Mouse (Mus musculus): ENCODE results near the gene Phc2. TPM values are rescaled to one million over a fixed set of nuclear protein-coding genes. Genes with fewer than 3 reads are reported as not detected.

The Phc2 gene
- polyA plus RNA-seq, 1 experiment from 2014 or later, result 56.3 TPM

- Histone ChIP-seq H3K4me1 (ENCODE audit: insufficient read depth, low read depth, low read length) (peaks cover 17% of the 10 kb centered on the region), H3K9ac (replicated peaks; ENCODE audit: low read depth) (no peak overlapping the region), H3K36me3 (ENCODE audit: insufficient read depth, low read length) (0 out of 2 replicates have a peak, but pooled peaks cover 4% of the 10 kb centered on the region), H3K9me3 (ENCODE audit: low read length) (no peaks in the 10 kb centered on the region), H3K27me3 (replicated peaks; ENCODE audit: insufficient read depth, low read length) (no peaks in the 10 kb centered on the region), H3K27ac (ENCODE audit: low read length) (no peak overlapping the region), H3K4me3 (ENCODE audit: low read depth, low read length) (no peak overlapping the region), H3K4me2 (replicated peaks; ENCODE audit: low read depth, low read length) (no peak overlapping the region)
- no peak for TF ChIP-seq CTCF (IDR thresholded peaks at IDR 0.05)
- TF ChIP-seq EP300 (IDR thresholded peaks at IDR 0.05), result no peak
- 82% methylated on average over 9 of the region's 9 CpGs for WGBS
- DNase-seq (ENCODE audit: low spot score) (no peak), ATAC-seq (no peak; the same call in 1 of the 2 replicates)
Observed at GRCm38 (mm10) chr4:128710800-128711199, 56.3 kb downstream of the Phc2 start.

DNA sequence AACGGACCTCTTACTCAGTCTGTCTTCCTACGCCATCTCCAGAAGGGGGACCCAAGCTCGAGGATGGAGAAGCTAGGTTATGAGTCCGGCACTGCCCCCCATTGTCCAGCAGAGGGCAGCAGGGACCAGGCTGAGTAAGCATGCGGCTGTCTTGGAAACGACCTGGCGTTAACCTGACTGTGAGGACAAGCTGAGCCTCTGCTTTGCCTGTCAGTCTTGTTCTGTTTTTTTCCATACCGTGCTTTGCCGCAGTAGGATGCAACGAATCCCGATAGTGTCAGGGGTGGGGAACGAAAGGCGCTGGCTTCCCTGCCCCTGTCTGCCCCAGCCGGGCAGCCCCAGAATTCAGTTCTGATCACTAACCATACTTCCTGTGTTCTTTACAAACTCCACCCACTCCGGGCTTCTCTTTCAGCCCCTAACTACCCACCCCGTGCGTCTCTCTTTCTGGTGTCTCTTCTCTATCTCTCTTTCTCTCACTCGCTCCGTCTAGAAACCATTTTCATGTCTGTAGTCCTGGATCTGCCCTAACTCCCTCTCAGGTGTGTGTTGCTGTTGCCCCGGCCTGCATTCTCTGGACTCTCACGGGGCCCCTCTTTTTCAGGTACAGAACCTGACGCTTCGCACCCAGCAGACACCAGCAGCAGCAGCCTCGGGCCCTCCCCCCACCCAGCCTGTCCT is 57.1 kb downstream of the Phc2 start:
- peaks cover 24% of the 10 kb centered on the region for H3K4me1 ChIP-seq (ENCODE audit: insufficient read depth, low read depth, low read length)
- H3K4me2 ChIP-seq (replicated peaks; ENCODE audit: low read depth, low read length), result peak overlapping the region; percentile 53
- no peaks in the 10 kb centered on the region for H3K9me3 ChIP-seq (ENCODE audit: low read length)
- DNase-seq (ENCODE audit: low spot score), result peak; percentile 96
- H3K4me3 ChIP-seq (ENCODE audit: low read depth, low read length), result peak overlapping the region; percentile 15
- H3K27ac ChIP-seq (ENCODE audit: low read length), result no peak overlapping the region
- TF ChIP-seq EP300 (IDR thresholded peaks at IDR 0.05) (no peak), CTCF (IDR thresholded peaks at IDR 0.05) (peak; percentile 100)
- H3K9ac ChIP-seq (replicated peaks; ENCODE audit: low read depth), result 0 out of 2 replicates have a peak overlapping the region, but pooled peaks have one; percentile 19
- 0 out of 2 replicates have a peak, but pooled peaks cover 4% of the 10 kb centered on the region for H3K36me3 ChIP-seq (ENCODE audit: insufficient read depth, low read length)
- H3K27me3 ChIP-seq (replicated peaks; ENCODE audit: insufficient read depth, low read length), result no peaks in the 10 kb centered on the region
- peak; percentile 68 for ATAC-seq
- WGBS, result 9% methylated on average over 24 of the region's 24 CpGs

DNA sequence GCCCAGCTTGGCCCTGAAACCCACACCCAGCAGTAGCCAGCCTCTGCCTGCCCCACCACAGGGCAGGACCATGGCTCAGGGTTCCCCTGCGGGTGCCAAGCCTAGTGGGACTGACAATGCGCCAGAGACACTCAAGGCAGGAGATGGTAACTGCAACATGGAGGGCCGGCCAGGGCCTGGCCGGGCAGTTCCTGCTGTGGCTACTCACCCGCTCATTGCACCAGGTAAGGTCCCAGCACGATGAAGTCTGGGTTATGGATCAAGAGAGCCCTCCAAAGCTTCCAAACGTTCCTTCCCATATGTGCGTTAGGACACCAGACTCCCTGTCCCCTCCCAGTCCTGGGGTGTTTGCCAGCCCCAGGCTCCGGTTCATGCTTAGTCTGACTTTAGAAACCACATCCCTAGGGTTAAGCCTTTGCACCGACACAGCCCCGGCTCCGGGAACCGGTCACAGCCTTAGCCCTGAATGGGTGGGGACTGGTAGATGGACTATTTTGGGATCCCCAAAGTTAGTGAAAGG is 57.7 kb downstream of the Phc2 start:
- Histone ChIP-seq H3K36me3 (ENCODE audit: insufficient read depth, low read length) (0 out of 2 replicates have a peak, but pooled peaks cover 4% of the 10 kb centered on the region), H3K4me1 (ENCODE audit: insufficient read depth, low read depth, low read length) (peaks cover 24% of the 10 kb centered on the region), H3K4me3 (ENCODE audit: low read depth, low read length) (peak overlapping the region; percentile 15; the same call in 1 of the 2 replicates), H3K9me3 (ENCODE audit: low read length) (no peaks in the 10 kb centered on the region), H3K9ac (replicated peaks; ENCODE audit: low read depth) (no peak overlapping the region), H3K27me3 (replicated peaks; ENCODE audit: insufficient read depth, low read length) (no peaks in the 10 kb centered on the region), H3K4me2 (replicated peaks; ENCODE audit: low read depth, low read length) (peak overlapping the region; percentile 53), H3K27ac (ENCODE audit: low read length) (no peak overlapping the region)
- WGBS, result 55% methylated on average over 13 of the region's 13 CpGs
- TF ChIP-seq EP300 (IDR thresholded peaks at IDR 0.05) (no peak), CTCF (IDR thresholded peaks at IDR 0.05) (peak; percentile 16; the same call in 1 of the 2 replicates)
- DNase-seq (ENCODE audit: low spot score) (no peak), ATAC-seq (peak; percentile 2; the same call in 1 of the 2 replicates)

GRCm38 (mm10) chr4:128712941-128713340 is 58.4 kb downstream of the Phc2 start:
- 82% methylated on average over 6 of the region's 6 CpGs for WGBS

DNA sequence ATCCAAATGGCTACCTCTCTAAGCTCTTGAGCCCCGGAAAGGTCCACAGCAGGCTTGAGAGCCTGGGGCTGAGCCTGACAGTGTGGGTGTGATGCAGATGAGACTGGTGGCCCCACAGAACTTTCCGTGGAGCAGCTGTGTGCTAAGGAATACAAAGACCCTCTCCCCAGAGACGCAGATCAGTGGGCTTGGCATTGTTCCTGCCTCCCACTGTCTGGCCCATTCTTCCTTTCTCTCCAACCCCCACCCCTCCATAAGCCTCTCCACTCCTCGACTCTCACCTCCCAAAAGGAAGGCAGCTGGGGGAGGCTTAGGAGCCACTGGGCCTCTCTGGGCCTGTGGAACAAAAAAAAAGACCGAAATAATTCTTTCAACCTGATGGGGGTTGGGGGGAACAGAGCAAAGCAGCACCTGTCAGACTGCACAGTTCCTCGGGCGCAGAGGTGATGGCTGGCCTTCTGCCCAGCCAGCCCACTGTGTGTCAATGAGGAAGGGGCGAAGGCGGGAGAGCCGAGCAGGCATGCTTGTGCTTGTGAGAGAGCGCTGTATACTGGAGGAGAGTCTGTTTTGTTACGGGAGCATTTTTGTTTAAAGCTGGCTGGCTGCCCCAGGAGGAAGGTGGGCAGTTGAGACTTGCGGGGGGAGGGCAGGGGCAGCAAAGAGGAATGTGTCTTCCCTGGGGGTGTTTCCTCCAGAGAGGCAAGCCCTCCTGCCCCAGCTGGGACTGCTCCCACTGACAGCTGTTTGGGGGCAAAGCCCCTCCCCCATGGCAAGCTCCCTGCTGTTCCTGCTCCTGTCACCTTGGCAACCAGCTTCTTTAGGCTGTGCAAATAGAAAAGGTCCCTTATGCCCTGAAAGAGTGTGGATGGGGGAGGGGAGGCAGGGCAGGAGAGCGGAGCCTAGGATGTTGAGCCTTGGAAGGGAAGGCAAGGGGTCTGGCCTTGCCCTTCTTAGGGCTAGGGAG is 61.0 kb downstream of the Phc2 start:
- 0 out of 2 replicates have a peak overlapping the region, but pooled peaks have one; percentile 14 for H3K27ac ChIP-seq (ENCODE audit: low read length)
- TF ChIP-seq CTCF (IDR thresholded peaks at IDR 0.05) (no peak), EP300 (IDR thresholded peaks at IDR 0.05) (no peak)
- 17% methylated on average over 14 of the region's 14 CpGs for WGBS
- no peak overlapping the region for H3K4me2 ChIP-seq (replicated peaks; ENCODE audit: low read depth, low read length)
- no peaks in the 10 kb centered on the region for H3K9me3 ChIP-seq (ENCODE audit: low read length)
- H3K4me3 ChIP-seq (ENCODE audit: low read depth, low read length), result no peak overlapping the region
- peaks cover 30% of the 10 kb centered on the region for H3K4me1 ChIP-seq (ENCODE audit: insufficient read depth, low read depth, low read length)
- no peaks in the 10 kb centered on the region for H3K36me3 ChIP-seq (ENCODE audit: insufficient read depth, low read length)
- DNase-seq (ENCODE audit: low spot score), result peak; percentile 82
- peak; percentile 51 for ATAC-seq
- no peaks in the 10 kb centered on the region for H3K27me3 ChIP-seq (replicated peaks; ENCODE audit: insufficient read depth, low read length)
- H3K9ac ChIP-seq (replicated peaks; ENCODE audit: low read depth), result no peak overlapping the region

More at GRCm38 (mm10) chr4:128712941-128713340, 58.4 kb downstream of the Phc2 start:
- Histone ChIP-seq H3K9me3 (ENCODE audit: low read length) (no peaks in the 10 kb centered on the region), H3K4me2 (replicated peaks; ENCODE audit: low read depth, low read length) (no peak overlapping the region), H3K4me3 (ENCODE audit: low read depth, low read length) (no peak overlapping the region), H3K27ac (ENCODE audit: low read length) (no peak overlapping the region), H3K27me3 (replicated peaks; ENCODE audit: insufficient read depth, low read length) (no peaks in the 10 kb centered on the region), H3K36me3 (ENCODE audit: insufficient read depth, low read length) (0 out of 2 replicates have a peak, but pooled peaks cover 4% of the 10 kb centered on the region), H3K9ac (replicated peaks; ENCODE audit: low read depth) (no peak overlapping the region), H3K4me1 (ENCODE audit: insufficient read depth, low read depth, low read length) (peaks cover 24% of the 10 kb centered on the region)
- TF ChIP-seq CTCF (IDR thresholded peaks at IDR 0.05) (no peak), EP300 (IDR thresholded peaks at IDR 0.05) (no peak)
- ATAC-seq (no peak), DNase-seq (ENCODE audit: low spot score) (no peak)

- Histone ChIP-seq H3K9me3 (ENCODE audit: low read length) (no peaks in the 10 kb centered on the region), H3K9ac (replicated peaks; ENCODE audit: low read depth) (no peak overlapping the region), H3K4me3 (ENCODE audit: low read depth, low read length) (no peak overlapping the region), H3K36me3 (ENCODE audit: insufficient read depth, low read length) (no peaks in the 10 kb centered on the region), H3K27me3 (replicated peaks; ENCODE audit: insufficient read depth, low read length) (no peaks in the 10 kb centered on the region), H3K4me2 (replicated peaks; ENCODE audit: low read depth, low read length) (no peak overlapping the region), H3K4me1 (ENCODE audit: insufficient read depth, low read depth, low read length) (peaks cover 30% of the 10 kb centered on the region), H3K27ac (ENCODE audit: low read length) (no peak overlapping the region)
- DNase-seq (ENCODE audit: low spot score), result no peak
- WGBS, result 39% methylated on average over 4 of the region's 4 CpGs
- TF ChIP-seq CTCF (IDR thresholded peaks at IDR 0.05) (no peak), EP300 (IDR thresholded peaks at IDR 0.05) (no peak)
- ATAC-seq, result no peak
Observed at GRCm38 (mm10) chr4:128716279-128716678, 61.8 kb downstream of the Phc2 start.
